ENCODE assay signal across 8 mouse cellular contexts in the genomic region with DNA sequence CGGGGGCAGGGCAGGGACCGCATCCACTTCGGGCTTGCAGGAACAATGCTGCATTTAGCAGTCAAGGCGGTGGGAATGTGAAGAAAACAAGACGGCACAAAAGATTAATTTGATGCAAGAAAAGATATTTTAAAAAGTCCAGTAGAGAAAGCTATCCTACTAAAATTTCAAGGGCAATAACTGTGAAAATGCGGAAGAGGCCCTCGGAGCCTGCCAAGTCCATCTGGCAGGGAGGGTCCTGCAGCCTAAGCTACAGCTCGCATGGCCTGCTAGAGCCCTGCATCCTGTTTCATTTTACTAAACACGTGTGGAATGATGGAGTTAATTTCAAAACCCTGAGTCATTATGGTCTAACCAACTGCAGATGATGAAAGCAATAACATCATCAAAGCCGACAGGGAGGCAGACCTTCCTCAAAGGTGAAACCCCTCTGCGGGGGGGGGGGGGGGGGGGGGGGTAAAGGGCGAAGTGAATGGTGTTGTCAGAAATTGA.
A peak's percentile ranks its signal among the peaks of the same experiment; 100 is the strongest.
DNase-seq lines count a peak whose midpoint lies in the region; ATAC-seq and TF ChIP-seq lines count a peak whose summit lies in the region.

No protein-coding gene starts in this region.

- peaks cover 18% of the 10 kb centered on the region for H3K4me1 ChIP-seq in embryonic facial prominence, embryonic 12.5 days
- no peaks in the 10 kb centered on the region for H3K4me1 ChIP-seq in hindbrain, postnatal 0 days (ENCODE audit: insufficient read depth, low read length)
- H3K4me1 ChIP-seq in neural tube, embryonic 12.5 days: peaks cover 15% of the 10 kb centered on the region

- no peaks in the 10 kb centered on the region for H3K9me3 ChIP-seq in embryonic facial prominence, embryonic 12.5 days
- H3K9me3 ChIP-seq in hindbrain, postnatal 0 days (ENCODE audit: low read length): no peaks in the 10 kb centered on the region
- H3K9me3 ChIP-seq in neural tube, embryonic 12.5 days: no peaks in the 10 kb centered on the region

- H3K27ac ChIP-seq in embryonic facial prominence, embryonic 12.5 days: peak overlapping the region; percentile 79
- peak overlapping the region; percentile 61 for H3K27ac ChIP-seq in hindbrain, postnatal 0 days
- no peak overlapping the region for H3K27ac ChIP-seq in neural tube, embryonic 12.5 days

- intact Hi-C loops in left cerebral cortex, postnatal 4 days (cut with DNase I): loop anchor here (2.0 kb wide), 1 partner anchor 285 kb away; no protein-coding TSS in a partner anchor

- H3K9ac ChIP-seq in embryonic facial prominence, embryonic 12.5 days: no peak overlapping the region
- H3K9ac ChIP-seq in hindbrain, postnatal 0 days (replicated peaks; ENCODE audit: low read length): no peak overlapping the region
- no peak overlapping the region for H3K9ac ChIP-seq in neural tube, embryonic 12.5 days

- DNase-seq in left cerebral cortex, postnatal 4 days: peak; percentile 52
- no peak for DNase-seq in left cerebral cortex, adult 9 months (ENCODE audit: low spot score in 2 of 2)
- peak; percentile 60 for DNase-seq in hindbrain, postnatal 0 days (ENCODE audit: low spot score)
- DNase-seq in cerebellum, postnatal 36 days: no peak
- DNase-seq in spleen, adult 18-20 months: no peak
- no peak for DNase-seq in left cerebral cortex, adult 11 months (ENCODE audit: low spot score)

- no peaks in the 10 kb centered on the region for H3K27me3 ChIP-seq in embryonic facial prominence, embryonic 12.5 days
- H3K27me3 ChIP-seq in hindbrain, postnatal 0 days (ENCODE audit: insufficient read depth, low read length): no peaks in the 10 kb centered on the region
- no peaks in the 10 kb centered on the region for H3K27me3 ChIP-seq in neural tube, embryonic 12.5 days (replicated peaks)

- peak overlapping the region; percentile 28 for H3K4me2 ChIP-seq in embryonic facial prominence, embryonic 12.5 days (replicated peaks)
- H3K4me2 ChIP-seq in hindbrain, postnatal 0 days (ENCODE audit: low read depth, low read length): no peak overlapping the region
- peak overlapping the region; percentile 20; the same call in 1 of the 2 replicates for H3K4me2 ChIP-seq in neural tube, embryonic 12.5 days (replicated peaks)

- H3K4me3 ChIP-seq in embryonic facial prominence, embryonic 12.5 days: no peak overlapping the region
- no peak overlapping the region for H3K4me3 ChIP-seq in hindbrain, postnatal 0 days (ENCODE audit: low read length)
- no peak overlapping the region for H3K4me3 ChIP-seq in neural tube, embryonic 12.5 days

- WGBS in embryonic facial prominence, embryonic 12.5 days: 8% methylated on average over 11 of the region's 12 CpGs
- WGBS in hindbrain, postnatal 0 days: 13% methylated on average over 11 of the region's 12 CpGs
- 22% methylated on average over 11 of the region's 12 CpGs for WGBS in neural tube, embryonic 12.5 days

- no peaks in the 10 kb centered on the region for H3K36me3 ChIP-seq in embryonic facial prominence, embryonic 12.5 days
- no peaks in the 10 kb centered on the region for H3K36me3 ChIP-seq in hindbrain, postnatal 0 days (ENCODE audit: insufficient read depth, low read length)
- no peaks in the 10 kb centered on the region for H3K36me3 ChIP-seq in neural tube, embryonic 12.5 days

- peak; percentile 87 for ATAC-seq in embryonic facial prominence, embryonic 12.5 days (ENCODE audit: insufficient number of reproducible peaks, insufficient read depth, low FRiP score, low TSS enrichment)
- peak; percentile 59 for ATAC-seq in hindbrain, postnatal 0 days
- peak; percentile 71 for ATAC-seq in neural tube, embryonic 12.5 days (ENCODE audit: low FRiP score, low read depth)

- TF ChIP-seq CTCF in hindbrain, postnatal 0 days (IDR thresholded peaks at IDR 0.05; ENCODE audit: low read depth): no peak

Comparison
In these comparisons a context has a peak if more than half of its experiments do, and no peak if none do; other contexts are left out.
1. DNase-seq: peak in left cerebral cortex, postnatal 4 days (single experiment) and hindbrain, postnatal 0 days (single experiment); none in left cerebral cortex, adult 9 months (0 of 2), cerebellum, postnatal 36 days (0 of 2), spleen, adult 18-20 months (0 of 2) and left cerebral cortex, adult 11 months (single experiment).
2. Peak in every context shown above with its lines, with median percentiles within 50 percentile points of each other: ATAC-seq.